In the genomic region with DNA sequence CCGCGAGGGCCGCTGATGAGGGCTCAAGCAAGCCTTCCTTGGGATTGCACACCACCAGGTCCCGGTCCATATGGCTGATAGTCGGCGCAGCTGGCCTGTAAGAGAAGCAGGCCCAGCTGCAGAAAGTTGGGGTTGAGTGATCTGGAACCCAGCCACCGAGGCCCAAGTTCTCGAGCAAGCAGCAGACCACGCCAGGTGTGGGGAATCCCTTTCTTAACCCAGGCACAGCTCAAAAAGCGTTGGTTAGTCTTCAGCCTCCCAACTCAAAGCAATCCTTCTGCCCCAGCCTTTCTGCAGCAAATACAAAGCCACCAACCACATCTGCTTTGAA, we compare ENCODE assay signal across 8 mouse cellular contexts. TPM values are rescaled to one million over a fixed set of nuclear protein-coding genes. Genes with fewer than 3 reads are reported as not detected.
A peak's percentile ranks its signal among the peaks of the same experiment; 100 is the strongest.
DNase-seq lines count a peak whose midpoint lies in the region; ATAC-seq lines count a peak whose summit lies in the region.

Tpmt (minus strand) TSS at position 121 of the 331 bp plus-strand sequence.

- ATAC-seq in forebrain, embryonic 12.5 days (ENCODE audit: low FRiP score), result no peak
- ATAC-seq in kidney, embryonic 16.5 days (ENCODE audit: low FRiP score, low TSS enrichment), result no peak
- no peak for ATAC-seq in midbrain, embryonic 16.5 days

- H3K4me1 ChIP-seq in forebrain, embryonic 12.5 days, result peaks cover 15% of the 10 kb centered on the region
- peaks cover 14% of the 10 kb centered on the region for H3K4me1 ChIP-seq in kidney, embryonic 16.5 days (ENCODE audit: insufficient read depth, low read length)
- peaks cover 12% of the 10 kb centered on the region for H3K4me1 ChIP-seq in midbrain, embryonic 16.5 days (ENCODE audit: control insufficient read depth, insufficient read depth, low read length)

- H3K9ac ChIP-seq in forebrain, embryonic 12.5 days, result peak within 1 kb of the TSS; percentile 81
- H3K9ac ChIP-seq in kidney, embryonic 16.5 days (replicated peaks; ENCODE audit: low read length), result peak within 1 kb of the TSS; percentile 74
- H3K9ac ChIP-seq in midbrain, embryonic 16.5 days (ENCODE audit: low read depth, low read length), result peak within 1 kb of the TSS; percentile 69

- H3K27ac ChIP-seq in forebrain, embryonic 12.5 days, result peak within 1 kb of the TSS; percentile 78
- no peak within 1 kb of the TSS for H3K27ac ChIP-seq in kidney, embryonic 16.5 days (ENCODE audit: low read length)
- peak within 1 kb of the TSS; percentile 83 for H3K27ac ChIP-seq in midbrain, embryonic 16.5 days (ENCODE audit: low read length)

- H3K9me3 ChIP-seq in forebrain, embryonic 12.5 days, result no peaks in the 10 kb centered on the region
- no peaks in the 10 kb centered on the region for H3K9me3 ChIP-seq in kidney, embryonic 16.5 days (ENCODE audit: low read length)
- no peaks in the 10 kb centered on the region for H3K9me3 ChIP-seq in midbrain, embryonic 16.5 days (replicated peaks; ENCODE audit: control insufficient read depth, low read length, poor library complexity, severe bottlenecking)

- 22% methylated on average over 10 of the region's 10 CpGs for WGBS in forebrain, embryonic 12.5 days
- WGBS in kidney, embryonic 16.5 days, result 15% methylated on average over 10 of the region's 10 CpGs
- 15% methylated on average over 10 of the region's 10 CpGs for WGBS in midbrain, embryonic 16.5 days

- no peaks in the 10 kb centered on the region for H3K27me3 ChIP-seq in forebrain, embryonic 12.5 days
- no peaks in the 10 kb centered on the region for H3K27me3 ChIP-seq in kidney, embryonic 16.5 days (ENCODE audit: insufficient read depth, low read length)
- no peaks in the 10 kb centered on the region for H3K27me3 ChIP-seq in midbrain, embryonic 16.5 days (ENCODE audit: control insufficient read depth, insufficient read depth, low read depth, low read length)

- peak within 1 kb of the TSS; percentile 85 for H3K4me3 ChIP-seq in forebrain, embryonic 12.5 days (replicated peaks)
- peak within 1 kb of the TSS; percentile 73 for H3K4me3 ChIP-seq in kidney, embryonic 16.5 days (ENCODE audit: low read length)
- peak within 1 kb of the TSS; percentile 57 for H3K4me3 ChIP-seq in midbrain, embryonic 16.5 days (ENCODE audit: low read depth, low read length)

- peaks cover 12% of the 10 kb centered on the region for H3K36me3 ChIP-seq in forebrain, embryonic 12.5 days (replicated peaks)
- H3K36me3 ChIP-seq in kidney, embryonic 16.5 days (ENCODE audit: insufficient read depth, low read length), result peaks cover 10% of the 10 kb centered on the region
- H3K36me3 ChIP-seq in midbrain, embryonic 16.5 days (ENCODE audit: control insufficient read depth, insufficient read depth, low read length), result peaks cover 9% of the 10 kb centered on the region

- peak; percentile 37 for DNase-seq in kidney, adult 11 months
- DNase-seq in kidney, postnatal 10 days, result no peak
- peak; percentile 28 for DNase-seq in NIH3T3 (ENCODE audit: low read depth)
- no peak for DNase-seq in retina, embryonic 14.5 days (ENCODE audit: low spot score)
- DNase-seq in right cerebral cortex, postnatal 36 days (ENCODE audit: low spot score in 2 of 2), result no peak

- H3K4me2 ChIP-seq in forebrain, embryonic 12.5 days, result peak within 1 kb of the TSS; percentile 100
- H3K4me2 ChIP-seq in kidney, embryonic 16.5 days (replicated peaks; ENCODE audit: low read depth, low read length), result peak within 1 kb of the TSS; percentile 83
- H3K4me2 ChIP-seq in midbrain, embryonic 16.5 days (ENCODE audit: low read length), result peak within 1 kb of the TSS; percentile 98

RNA-seq across cellular contexts. Expression of gene Tpmt, which starts in this region (rescaled TPM):
- polyA plus RNA-seq in forebrain, embryonic 12.5 days (2016; fragmentation: Nextera tagmentation; extraction: Ambion mirVana), result 32.4 and 32.9 TPM in 2 replicates
- 37.4 and 39.6 TPM in 2 replicates for polyA plus RNA-seq in kidney, embryonic 16.5 days (2015; fragmentation: Nextera tagmentation; extraction: Ambion mirVana)
- 19.6 and 20.7 TPM in 2 replicates for polyA plus RNA-seq in midbrain, embryonic 16.5 days (2015; fragmentation: Nextera tagmentation; extraction: Ambion mirVana)

Comparison
In these comparisons a context has a peak if more than half of its experiments do, and no peak if none do; other contexts are left out.
1. DNase-seq: peak in kidney, adult 11 months (single experiment) and NIH3T3 (single experiment); none in kidney, postnatal 10 days (single experiment), retina, embryonic 14.5 days (single experiment) and right cerebral cortex, postnatal 36 days (0 of 2).
2. Peak in every context shown above with its lines, with median percentiles within 50 percentile points of each other: H3K4me2 ChIP-seq, H3K4me3 ChIP-seq and H3K9ac ChIP-seq.